In genomic region chr10:57485908-57486541, GRCm38 (mm10) we compare ENCODE assay signal across 8 mouse cellular contexts. TPM values are rescaled to one million over a fixed set of nuclear protein-coding genes. Genes with fewer than 3 reads are reported as not detected.
DNase-seq lines count a peak whose midpoint lies in the region; ATAC-seq and TF ChIP-seq lines count a peak whose summit lies in the region.

TSS of gene Hsf2 (plus strand) at chr10:57486385.

- peak within 1 kb of the TSS; percentile 98 for H3K27ac ChIP-seq in embryonic facial prominence, embryonic 13.5 days
- H3K27ac ChIP-seq in kidney, adult 2 months (ENCODE audit: insufficient read depth, low read depth, low read length), result peak within 1 kb of the TSS; percentile 87
- H3K27ac ChIP-seq in limb, embryonic 12.5 days, result peak within 1 kb of the TSS; percentile 99
- H3K27ac ChIP-seq in midbrain, embryonic 15.5 days, result peak within 1 kb of the TSS; percentile 98
- peak within 1 kb of the TSS; percentile 45 for H3K27ac ChIP-seq in spleen, adult 2 months (ENCODE audit: insufficient read depth, low read length)

- DNase-seq in 3134 (ENCODE audit: extremely low read depth, insufficient read length, low spot score), result peak; percentile 97
- peak; percentile 97 to 98 for DNase-seq in adrenal gland, postnatal 36 days
- peak; percentile 95 to 98 for DNase-seq in heart, adult 18-20 months
- peak; percentile 98 for DNase-seq in kidney, adult 2 months
- peak; percentile 87 to 93 for DNase-seq in spleen, adult 2 months (ENCODE audit: low read depth in 1 of 2, low spot score in 2 of 2)

- H3K4me2 ChIP-seq in embryonic facial prominence, embryonic 13.5 days, result peak within 1 kb of the TSS; percentile 69
- peak within 1 kb of the TSS; percentile 61 for H3K4me2 ChIP-seq in limb, embryonic 12.5 days
- H3K4me2 ChIP-seq in midbrain, embryonic 15.5 days, result peak within 1 kb of the TSS; percentile 66

- H3K9me3 ChIP-seq in embryonic facial prominence, embryonic 13.5 days, result no peaks in the 10 kb centered on the region
- no peaks in the 10 kb centered on the region for H3K9me3 ChIP-seq in limb, embryonic 12.5 days
- H3K9me3 ChIP-seq in midbrain, embryonic 15.5 days, result no peaks in the 10 kb centered on the region

- H3K9ac ChIP-seq in embryonic facial prominence, embryonic 13.5 days, result peak within 1 kb of the TSS; percentile 97
- H3K9ac ChIP-seq in limb, embryonic 12.5 days (replicated peaks), result peak within 1 kb of the TSS; percentile 97
- peak within 1 kb of the TSS; percentile 95 for H3K9ac ChIP-seq in midbrain, embryonic 15.5 days

- WGBS in embryonic facial prominence, embryonic 13.5 days, result under 1% methylated on average over 52 of the region's 52 CpGs
- WGBS in kidney, adult 2 months, result 1% methylated on average over 49 of the region's 52 CpGs
- WGBS in limb, embryonic 12.5 days, result 1% methylated on average over 42 of the region's 52 CpGs
- under 1% methylated on average over 52 of the region's 52 CpGs for WGBS in midbrain, embryonic 15.5 days
- 1% methylated on average over 52 of the region's 52 CpGs for WGBS in spleen, adult 2 months

- peak; percentile 100 for ATAC-seq in embryonic facial prominence, embryonic 13.5 days (ENCODE audit: insufficient number of reproducible peaks, insufficient read depth, low FRiP score, low TSS enrichment, low read depth)
- ATAC-seq in limb, embryonic 12.5 days (ENCODE audit: insufficient number of reproducible peaks, insufficient read depth, low FRiP score, low TSS enrichment, low read depth), result peak; percentile 99
- peak; percentile 100 for ATAC-seq in midbrain, embryonic 15.5 days (replicated peaks)

- no peak for TF ChIP-seq CTCF in kidney, adult 2 months (conservative IDR thresholded peaks at IDR 0.05; ENCODE audit: insufficient read depth, insufficient read length, low read depth, low read length)
- TF ChIP-seq CTCF in spleen, adult 2 months (IDR thresholded peaks at IDR 0.05; ENCODE audit: extremely low read depth, insufficient read depth, insufficient read length, insufficient replicate concordance), result no peak

- H3K4me1 ChIP-seq in embryonic facial prominence, embryonic 13.5 days, result peaks cover 7% of the 10 kb centered on the region; the same call in 1 of the 2 replicates
- H3K4me1 ChIP-seq in kidney, adult 2 months (ENCODE audit: control insufficient read depth, insufficient read depth, low read length), result peaks cover 10% of the 10 kb centered on the region; the same call in 1 of the 2 replicates
- H3K4me1 ChIP-seq in limb, embryonic 12.5 days (replicated peaks), result peaks cover 11% of the 10 kb centered on the region; the same call in 1 of the 2 replicates
- H3K4me1 ChIP-seq in midbrain, embryonic 15.5 days, result peaks cover 29% of the 10 kb centered on the region
- H3K4me1 ChIP-seq in spleen, adult 2 months (ENCODE audit: control insufficient read depth, insufficient read depth, insufficient read length), result no peaks in the 10 kb centered on the region; the same call in 1 of the 2 replicates

- no peaks in the 10 kb centered on the region for H3K36me3 ChIP-seq in embryonic facial prominence, embryonic 13.5 days
- H3K36me3 ChIP-seq in kidney, adult 2 months (ENCODE audit: control insufficient read depth, insufficient read depth, low read length), result no peaks in the 10 kb centered on the region; the same call in 1 of the 2 replicates
- no peaks in the 10 kb centered on the region for H3K36me3 ChIP-seq in limb, embryonic 12.5 days
- no peaks in the 10 kb centered on the region for H3K36me3 ChIP-seq in midbrain, embryonic 15.5 days (replicated peaks)
- no peaks in the 10 kb centered on the region for H3K36me3 ChIP-seq in spleen, adult 2 months (ENCODE audit: control insufficient read depth, insufficient read depth, low read length)

- H3K27me3 ChIP-seq in embryonic facial prominence, embryonic 13.5 days, result no peaks in the 10 kb centered on the region
- H3K27me3 ChIP-seq in kidney, adult 2 months (replicated peaks; ENCODE audit: control insufficient read depth, insufficient read depth, low read length), result no peaks in the 10 kb centered on the region
- no peaks in the 10 kb centered on the region for H3K27me3 ChIP-seq in limb, embryonic 12.5 days
- H3K27me3 ChIP-seq in midbrain, embryonic 15.5 days (replicated peaks), result no peaks in the 10 kb centered on the region
- no peaks in the 10 kb centered on the region for H3K27me3 ChIP-seq in spleen, adult 2 months (ENCODE audit: control insufficient read depth, insufficient read depth, low read length)

- no peak for TF ChIP-seq POLR2A in kidney, adult 2 months (IDR thresholded peaks at IDR 0.05; ENCODE audit: low read depth, low read length)
- no peak for TF ChIP-seq POLR2A in spleen, adult 2 months (IDR thresholded peaks at IDR 0.05; ENCODE audit: low read depth, low read length)

- H3K4me3 ChIP-seq in embryonic facial prominence, embryonic 13.5 days, result peak within 1 kb of the TSS; percentile 87
- peak within 1 kb of the TSS; percentile 94 for H3K4me3 ChIP-seq in kidney, adult 2 months (ENCODE audit: insufficient read depth, low read depth, low read length)
- H3K4me3 ChIP-seq in limb, embryonic 12.5 days (replicated peaks), result peak within 1 kb of the TSS; percentile 89
- peak within 1 kb of the TSS; percentile 97 for H3K4me3 ChIP-seq in midbrain, embryonic 15.5 days
- H3K4me3 ChIP-seq in spleen, adult 2 months (ENCODE audit: extremely low read depth, insufficient read depth, insufficient read length), result peak within 1 kb of the TSS; percentile 73

RNA-seq across cellular contexts. Expression of gene Hsf2, which starts in this region (rescaled TPM):
- 10 to 100 TPM; 14.9 to 16.5 TPM for total RNA-seq in adrenal gland, postnatal 36 days (2021)
- 42.9 and 44.0 TPM in 2 replicates for polyA plus RNA-seq in embryonic facial prominence, embryonic 13.5 days (2015; fragmentation: Nextera tagmentation; extraction: Ambion mirVana)
- total RNA-seq in heart, adult 18-20 months (2021), result 10 to 100 TPM; 13.0 to 13.7 TPM
- polyA plus RNA-seq in kidney, adult 2 months (2012; rRNA removed), result 4.5 and 4.9 TPM in 2 replicates
- 47.2 and 51.2 TPM in 2 replicates for polyA plus RNA-seq in limb, embryonic 12.5 days (2016; fragmentation: Nextera tagmentation; extraction: Ambion mirVana)
- polyA plus RNA-seq in midbrain, embryonic 15.5 days (2015; fragmentation: Nextera tagmentation; extraction: Ambion mirVana), result 53.0 and 59.7 TPM in 2 replicates
- polyA plus RNA-seq in spleen, adult 2 months (2012; rRNA removed), result 1.2 TPM in 2 replicates

Comparison
In these comparisons a context has a peak if more than half of its experiments do, and no peak if none do; other contexts are left out.
1. Peak in every context shown above with its lines: DNase-seq, ATAC-seq, H3K4me3 ChIP-seq and H3K27ac ChIP-seq.
2. H3K27ac ChIP-seq: peak in every context shown above with its lines; median percentile 99 in limb, embryonic 12.5 days; 98 in embryonic facial prominence, embryonic 13.5 days; 98 in midbrain, embryonic 15.5 days; 87 in kidney, adult 2 months; 45 in spleen, adult 2 months.